Mouse (Mus musculus) adrenal gland, postnatal 36 days (tissue): ENCODE data around the gene Miga1. TPM values are rescaled to one million over a fixed set of nuclear protein-coding genes. Genes with fewer than 3 reads are reported as not detected.

Experiments
- DNase-seq, 2 experiments: peaks; one replicate each; pipeline ENCODE4 v3.0.0; 2021; ENCODE audit warnings: mixed read lengths in 1 of 2
- total RNA-seq, 2 experiments: library from RNA; stranded (reverse); gene quantifications; 2 replicates each; pipeline ENCODE4 v1.2.3; 2021

Miga1 gene
- total RNA-seq, 2 experiments from 2014 or later: 9.7 to 12.1 TPM

GRCm38 (mm10) chr3:152245273-152245910, 94.8 kb downstream of the Miga1 start:
- no peak for DNase-seq

- no peak for DNase-seq
Observed at GRCm38 (mm10) chr3:152243304-152243703, 96.9 kb downstream of the Miga1 start.

- no peak for DNase-seq
Observed at GRCm38 (mm10) chr3:152241098-152241497, 99.1 kb downstream of the Miga1 start.

- no peak for DNase-seq
Observed at GRCm38 (mm10) chr3:152239592-152239991, 100.6 kb downstream of the Miga1 start.

- DNase-seq: peak in 1 of 2 experiments; percentile 23
Observed at GRCm38 (mm10) chr3:152238836-152239235, 101.4 kb downstream of the Miga1 start.

GRCm38 (mm10) chr3:152235805-152236204, 104.4 kb downstream of the Miga1 start:
- DNase-seq: no peak

GRCm38 (mm10) chr3:152235238-152235637, 105.0 kb downstream of the Miga1 start:
- DNase-seq: no peak

GRCm38 (mm10) chr3:152231333-152232100, 108.7 kb downstream of the Miga1 start:
- no peak for DNase-seq

- no peak for DNase-seq
Observed at GRCm38 (mm10) chr3:152229271-152229670, 110.9 kb downstream of the Miga1 start.

GRCm38 (mm10) chr3:152228843-152229242, 111.4 kb downstream of the Miga1 start:
- DNase-seq: no peak

GRCm38 (mm10) chr3:152225906-152226305, 114.3 kb downstream of the Miga1 start:
- DNase-seq: no peak

GRCm38 (mm10) chr3:152224918-152225317, 115.3 kb downstream of the Miga1 start:
- DNase-seq: no peak

Other genes starting within 250 kb of the Miga1 start
- gene Gipc2, start 174.2 kb downstream of the Miga1 start, total RNA-seq: 1 to 10 TPM in 1 of 2 experiments, under 1 TPM in 1; 0.79 to 1.3 TPM
- 10 to 100 TPM; 43.4 to 58.1 TPM for gene Dnajb4, start 130.1 kb downstream of the Miga1 start, total RNA-seq
- gene Fubp1, start 130.0 kb downstream of the Miga1 start, total RNA-seq: 100 to 1,000 TPM; 117 to 140 TPM
- 1 to 10 TPM; 2.2 to 3.9 TPM for gene Nexn, start 74.1 kb downstream of the Miga1 start, total RNA-seq
- gene Usp33, start 6.1 kb upstream of the Miga1 start, total RNA-seq: 10 to 100 TPM; 84.3 to 95.8 TPM
- gene Zzz3, start 55.1 kb upstream of the Miga1 start, total RNA-seq: 10 to 100 TPM; 32.7 to 37.6 TPM